Mouse (Mus musculus) heart, postnatal 25 days (tissue): ENCODE data around the gene Il23a. TPM values are rescaled to one million over a fixed set of nuclear protein-coding genes. Genes with fewer than 3 reads are reported as not detected.
"Not testable (repeated sequence)": the region's sequence is repeated elsewhere in the genome, so short reads cannot be mapped to it uniquely, and the experiment has no call there.

Experiments used
- DNase-seq: peaks from one replicate; pipeline ENCODE4 v3.0.0; 2022; ENCODE audit warnings: low spot score
- intact Hi-C: fragments of 180-260 bp; cut with DNase I; formaldehyde crosslinking; loops from one replicate; pipeline ENCODE4 v1.15.1; 2025
- total RNA-seq, 2 experiments: library from RNA; stranded (reverse); gene quantifications; 2 replicates each; pipeline ENCODE4 v1.2.3; 2021

The Il23a gene
- under 1 TPM in 1 of 2 experiments, not detected in 1; 0.18 TPM for total RNA-seq

GRCm38 (mm10) chr10:128298702-128299171, at the start of gene Il23a:
Gene Il23a, minus strand, starts transcription at chr10:128298752.
- no peak for DNase-seq
- intact Hi-C loops, result no loop called here

DNA sequence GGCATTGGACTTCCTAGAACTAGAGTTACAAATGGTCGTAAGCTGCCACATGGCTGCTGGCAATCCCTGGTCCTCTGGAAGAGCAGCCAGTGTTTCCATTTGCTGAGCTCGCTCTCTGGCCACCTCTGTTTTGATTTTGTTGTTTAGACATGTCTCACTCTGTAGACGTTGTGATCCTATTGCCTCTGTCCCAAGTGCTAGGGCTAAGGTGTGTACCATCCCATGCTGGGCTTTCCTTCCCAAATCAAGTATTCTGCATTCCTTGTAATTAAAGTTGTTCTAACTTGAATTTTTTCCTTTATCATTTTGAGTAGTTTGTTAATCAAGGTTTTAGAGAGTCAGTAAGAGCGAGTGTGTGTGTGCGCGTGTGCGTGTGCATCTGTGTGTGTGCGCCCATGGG, 49.0 kb upstream of the Il23a start:
- no peak for DNase-seq
- intact Hi-C loops, result no loop called here

DNA sequence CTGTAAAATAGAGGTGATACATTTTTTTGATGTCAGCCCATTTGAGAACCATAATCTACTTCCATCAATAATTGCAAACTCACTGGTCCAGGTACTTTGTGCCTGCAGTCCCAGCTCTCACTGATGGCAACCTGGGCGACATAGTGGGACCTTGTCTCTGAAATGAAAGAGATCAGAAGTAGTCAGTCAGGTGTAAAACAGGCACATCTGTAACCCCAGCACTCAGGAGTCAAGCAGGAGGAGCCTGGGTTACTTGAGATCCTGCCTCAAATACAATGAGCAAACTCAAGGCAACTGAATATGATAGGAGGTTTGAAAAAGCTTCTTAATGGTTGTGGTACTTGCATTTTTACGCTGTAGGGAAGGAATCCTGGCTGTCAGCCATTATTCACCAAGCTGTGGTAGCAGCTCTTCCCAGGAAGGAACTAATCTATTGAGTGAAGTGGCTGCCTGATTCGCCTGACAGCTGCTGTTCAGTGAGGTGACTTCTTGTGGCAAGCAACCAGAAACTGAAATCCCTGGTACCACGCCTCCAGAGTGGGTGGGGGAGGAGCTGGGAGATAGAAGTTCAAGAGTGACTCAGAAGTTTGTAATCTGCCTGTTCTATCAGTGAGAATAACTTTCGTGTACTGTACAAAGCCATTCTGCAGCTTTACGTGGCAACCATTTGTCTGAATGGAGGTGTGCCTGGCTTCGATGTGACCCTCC, 46.2 kb upstream of the Il23a start:
- intact Hi-C loops, result no loop called here
- peak; percentile 62 for DNase-seq

GRCm38 (mm10) chr10:128343436-128343835, 44.9 kb upstream of the Il23a start:
- no peak for DNase-seq
- intact Hi-C loops, result no loop called here

- intact Hi-C loops, result no loop called here
- no peak for DNase-seq
Observed at GRCm38 (mm10) chr10:128340257-128340656, 41.7 kb upstream of the Il23a start.

DNA sequence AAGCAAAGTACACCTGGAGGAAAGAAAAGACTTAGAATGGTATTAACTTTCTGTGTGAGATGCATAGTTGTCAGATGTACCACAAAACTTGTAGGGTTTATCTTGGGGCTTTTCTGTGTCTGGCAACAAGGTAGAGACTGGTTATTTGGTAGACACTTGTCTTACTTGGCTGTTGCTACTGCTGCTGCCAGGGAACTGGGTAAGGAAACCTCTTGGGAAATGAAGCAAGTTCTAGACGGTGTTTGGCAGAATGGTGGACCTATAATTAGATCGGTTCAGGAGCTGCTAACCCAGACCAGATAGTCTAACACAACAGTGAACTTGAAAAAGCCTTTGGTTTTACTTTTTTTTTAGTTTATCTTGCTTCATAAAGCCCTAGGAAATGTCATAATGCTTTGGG, 40.4 kb upstream of the Il23a start:
- intact Hi-C loops, result loop anchor here (5.0 kb wide), 1 partner anchor 118 kb away; the partner anchor contains the start of gene Smarcc2
- no peak for DNase-seq

DNA sequence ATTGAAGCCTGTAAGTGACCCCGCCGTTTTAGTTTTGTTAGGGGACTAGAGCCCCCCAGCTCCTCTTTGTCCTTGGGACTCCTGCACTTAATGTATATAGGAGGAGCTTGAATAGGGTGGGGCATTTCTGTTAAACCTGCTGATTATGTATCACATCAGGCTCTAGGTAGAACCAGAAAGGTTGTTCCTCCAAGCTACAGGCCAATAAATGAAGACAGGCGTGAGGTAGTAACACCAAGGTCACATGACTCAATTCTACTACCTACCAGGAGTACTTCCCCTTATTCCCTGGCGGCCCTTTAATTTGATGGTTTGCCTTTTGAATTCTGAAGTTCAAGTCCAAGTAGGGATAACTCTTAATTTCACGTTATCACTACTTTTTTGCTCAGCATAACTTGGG, 39.9 kb upstream of the Il23a start:
- no peak for DNase-seq
- intact Hi-C loops, result loop anchor here (5.0 kb wide), 1 partner anchor 119 kb away; the partner anchor contains the start of gene Smarcc2

- intact Hi-C loops, result loop anchor here (5.0 kb wide), 1 partner anchor 120 kb away; the partner anchor contains the start of gene Smarcc2
- DNase-seq, result peak; percentile 94
Observed at GRCm38 (mm10) chr10:128337306-128338181, 39.0 kb upstream of the Il23a start, which contains the start of gene Cs. Gene Cs, plus strand, starts transcription at chr10:128337734.

- no peak for DNase-seq
- intact Hi-C loops, result loop anchor here (5.0 kb wide), 1 partner anchor 121 kb away; the partner anchor contains the start of gene Smarcc2
Observed at GRCm38 (mm10) chr10:128336597-128336996, 38.0 kb upstream of the Il23a start.

DNA sequence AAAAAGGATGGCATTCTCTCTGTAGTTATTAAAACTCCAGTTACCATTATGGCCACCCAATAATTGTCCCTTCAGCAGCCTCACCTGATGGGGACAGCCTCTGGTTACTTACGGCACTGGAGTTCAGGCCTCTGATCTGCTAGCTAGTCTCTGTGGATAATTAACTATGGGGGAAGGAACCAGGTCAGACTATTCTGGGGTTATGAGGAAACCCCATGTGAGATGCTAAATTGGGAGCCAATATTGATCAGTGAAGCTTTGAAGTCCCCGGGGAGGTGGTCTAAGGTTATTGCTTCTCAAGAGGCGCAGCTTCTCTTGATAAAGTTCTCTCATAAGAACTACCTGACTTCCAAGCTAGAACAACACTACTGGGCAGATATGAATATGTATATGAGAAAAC, 37.6 kb upstream of the Il23a start:
- intact Hi-C loops, result loop anchor here (5.0 kb wide), 1 partner anchor 121 kb away; the partner anchor contains the start of gene Smarcc2
- no peak for DNase-seq

DNA sequence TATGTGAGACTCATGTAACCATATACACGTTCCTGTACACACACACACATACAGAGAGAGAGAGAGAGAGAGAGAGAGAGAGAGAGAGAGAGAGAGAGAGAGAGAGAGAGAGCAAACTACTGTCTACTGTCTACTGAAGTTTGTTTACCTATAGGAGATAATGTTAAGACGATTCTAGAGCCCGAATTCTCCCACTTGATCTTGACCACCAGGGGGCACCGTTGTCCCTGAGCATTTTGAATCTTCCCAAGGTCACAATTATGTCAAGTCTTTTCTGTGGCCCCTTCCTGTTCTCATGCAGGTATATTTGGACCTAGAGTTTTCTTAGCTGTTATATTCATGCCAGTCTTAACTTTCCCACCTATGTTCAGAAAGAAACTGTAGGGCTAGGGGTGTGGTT, 37.0 kb upstream of the Il23a start:
- intact Hi-C loops, result loop anchor here (1.0 to 5.0 kb wide), 2 partner anchors 23 to 122 kb away; partner anchors contain the start of gene Smarcc2
- DNase-seq, result peak; percentile 19

GRCm38 (mm10) chr10:128332358-128333249, 34.1 kb upstream of the Il23a start:
- intact Hi-C loops, DNase-seq: not testable (repeated sequence)

DNA sequence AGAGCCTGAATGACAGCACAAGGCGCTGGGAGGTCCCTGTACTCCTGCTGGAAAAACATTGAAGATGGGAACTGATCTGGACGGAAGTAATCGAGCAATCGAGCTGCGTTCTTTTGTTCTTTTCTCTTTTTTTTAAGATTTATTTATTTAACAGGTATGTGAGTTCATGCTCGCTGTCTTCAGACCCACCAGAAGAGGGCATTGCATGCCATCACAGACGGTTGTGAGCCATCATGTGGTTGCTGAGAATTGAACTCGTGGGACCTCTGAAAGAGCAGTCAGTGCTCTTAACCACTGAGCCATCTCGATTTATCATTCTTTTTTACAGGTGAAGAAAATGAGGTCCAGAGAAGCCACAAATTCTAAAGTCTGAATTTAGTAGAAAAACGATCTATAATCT, 29.1 kb upstream of the Il23a start:
- no peak for DNase-seq
- intact Hi-C loops, result no loop called here

- DNase-seq, result no peak
- intact Hi-C loops, result no loop called here
Observed at GRCm38 (mm10) chr10:128326825-128327224, 28.3 kb upstream of the Il23a start.

GRCm38 (mm10) chr10:128323516-128323915, 25.0 kb upstream of the Il23a start:
- intact Hi-C loops, result no loop called here
- DNase-seq, result no peak

DNA sequence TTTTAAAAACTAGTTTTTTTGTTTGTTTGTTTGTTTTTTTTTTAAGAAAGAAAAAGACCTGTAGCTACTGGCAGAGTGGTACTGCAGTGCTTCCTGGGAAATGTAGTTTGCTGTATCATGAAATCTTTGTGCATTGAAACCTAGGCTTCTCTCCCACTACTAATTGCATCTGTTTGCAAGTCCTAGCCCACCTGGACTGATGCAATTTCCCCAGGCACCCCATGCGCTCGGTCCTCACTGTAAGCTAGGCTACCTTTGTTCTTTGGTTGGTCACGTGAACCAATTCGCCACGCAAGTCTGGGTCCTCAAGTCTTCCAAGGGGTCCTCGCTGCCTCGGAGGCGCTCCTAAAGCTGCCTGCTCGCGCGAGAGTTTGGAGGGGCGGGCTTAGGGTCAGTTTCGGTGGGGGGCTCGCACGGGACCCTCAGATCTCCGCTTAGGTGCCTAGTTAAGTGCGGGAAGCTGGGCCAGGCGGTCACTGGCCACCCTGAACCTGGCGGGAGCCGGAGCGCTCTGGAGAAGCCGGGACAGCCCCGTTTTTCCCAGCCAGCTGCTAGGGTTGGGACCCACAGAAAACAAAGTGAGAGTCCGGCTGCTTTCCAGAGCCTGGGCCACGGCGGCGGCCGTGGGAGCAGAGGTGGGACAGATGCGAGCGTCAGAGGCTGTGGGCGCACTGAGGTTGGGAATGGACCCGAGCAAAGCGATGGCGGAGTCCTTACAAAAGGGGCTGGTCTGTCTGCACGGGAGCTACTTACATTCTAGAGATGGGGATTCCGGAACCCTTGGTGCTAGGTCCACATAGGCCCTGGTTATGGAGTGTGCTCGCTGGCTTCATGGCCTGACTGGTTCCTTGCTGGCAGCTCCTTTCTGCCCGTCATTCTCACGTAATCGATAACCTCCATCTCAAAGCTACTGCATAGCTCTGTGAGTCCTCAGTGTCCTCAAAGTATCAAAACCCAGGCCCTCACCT, 23.9 kb upstream of the Il23a start, which contains the start of gene Cnpy2:
TSS of gene Cnpy2 (plus strand) at position 319 of the 968 bp plus-strand sequence.
- DNase-seq, result peak; percentile 74
- intact Hi-C loops, result no loop called here

DNA sequence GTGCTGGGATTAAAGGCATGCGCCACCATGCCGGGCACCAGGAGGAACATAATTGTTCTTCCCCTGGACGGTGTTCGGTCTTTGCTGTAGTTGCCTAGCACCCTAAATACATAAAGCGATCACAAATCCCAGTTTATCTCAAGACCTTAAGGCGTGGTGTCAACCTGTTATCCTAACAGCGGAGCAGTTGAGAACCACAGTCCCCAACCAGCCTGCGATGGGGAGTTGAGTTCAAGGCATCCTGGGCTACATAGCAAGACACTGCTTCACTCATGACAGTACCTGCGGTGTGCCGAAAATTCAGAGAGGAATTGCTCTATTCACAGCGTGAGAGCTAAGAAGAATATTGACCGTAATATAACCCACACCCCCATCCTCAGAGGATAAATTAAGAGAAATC, 23.1 kb upstream of the Il23a start:
- intact Hi-C loops, result no loop called here
- no peak for DNase-seq

DNA sequence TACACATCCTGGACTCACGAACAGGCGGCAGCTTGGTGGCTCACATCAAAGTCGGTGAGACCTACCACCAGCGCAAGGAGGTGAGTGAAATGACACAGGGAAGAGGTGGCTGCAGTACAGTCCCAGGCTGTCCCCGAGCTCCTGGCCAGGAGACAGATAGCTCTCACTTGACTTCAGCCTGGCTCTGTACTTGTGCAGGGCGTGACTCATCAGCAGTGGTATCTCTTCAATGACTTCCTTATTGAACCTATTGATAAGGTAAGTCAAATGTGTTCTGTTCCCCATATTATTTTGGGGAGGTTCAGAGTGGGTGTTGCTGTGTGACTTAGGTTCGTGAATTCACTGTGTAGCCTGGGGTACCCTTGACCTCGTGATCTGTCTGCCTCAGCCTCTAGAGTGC, 17.0 kb upstream of the Il23a start:
- intact Hi-C loops, result no loop called here
- no peak for DNase-seq
